In genomic region chr12:75856096-75856868, GRCm38 (mm10) we compare ENCODE assay signal across 17 mouse cellular contexts. TPM values are rescaled to one million over a fixed set of nuclear protein-coding genes. Genes with fewer than 3 reads are reported as not detected.
DNase-seq lines count a peak whose midpoint lies in the region; ATAC-seq and TF ChIP-seq lines count a peak whose summit lies in the region.
"Had no signal": no experiment of that assay in that cellular context is flagged by ENCODE, and none has a peak within 500 bp of the region (broad histone marks: within the 10 kb centered on the region; RNA-seq: fewer than 3 reads in every experiment).

No protein-coding gene starts in this region.

- no peak for DNase-seq in testis, postnatal 10 days (ENCODE audit: low spot score)
- no peak for DNase-seq in cerebellum, postnatal 4 days (ENCODE audit: low spot score in 2 of 2)
- no peak for DNase-seq in cerebellum, adult 11 months
- DNase-seq: adrenal gland, postnatal 36 days; cerebellum, postnatal 10 days; heart, postnatal 14 days; thymus, adult 18-20 months had no signal

- no peak for TF ChIP-seq CTCF in testis, adult 2 months (IDR thresholded peaks at IDR 0.05; ENCODE audit: control insufficient read depth, insufficient read depth, insufficient replicate concordance, low read depth, low read length)

- H3K27me3 ChIP-seq in heart, embryonic 13.5 days (replicated peaks), result no peaks in the 10 kb centered on the region
- H3K27me3 ChIP-seq in heart, embryonic 11.5 days (ENCODE audit: control insufficient read depth, insufficient read depth, low read length), result no peaks in the 10 kb centered on the region
- H3K27me3 ChIP-seq in testis, adult 2 months (ENCODE audit: control insufficient read depth, insufficient read depth, low read length), result no peaks in the 10 kb centered on the region
- H3K27me3 ChIP-seq in intestine, embryonic 15.5 days (replicated peaks), result no peaks in the 10 kb centered on the region
- no peaks in the 10 kb centered on the region for H3K27me3 ChIP-seq in stomach, embryonic 16.5 days (ENCODE audit: control insufficient read depth, insufficient read depth, low read length)
- H3K27me3 ChIP-seq: limb, embryonic 13.5 days had no signal

- 0 out of 2 replicates have a peak overlapping the region, but pooled peaks have one; percentile 20 for H3K27ac ChIP-seq in heart, embryonic 13.5 days (replicated peaks)
- H3K27ac ChIP-seq in heart, embryonic 11.5 days (ENCODE audit: low read depth, low read length), result no peak overlapping the region
- peak overlapping the region; percentile 58 for H3K27ac ChIP-seq in testis, adult 2 months (ENCODE audit: control insufficient read depth, insufficient read depth, low read depth, low read length)
- 0 out of 2 replicates have a peak overlapping the region, but pooled peaks have one; percentile 27 for H3K27ac ChIP-seq in intestine, embryonic 15.5 days
- no peak overlapping the region for H3K27ac ChIP-seq in stomach, embryonic 16.5 days (ENCODE audit: low read length)
- H3K27ac ChIP-seq: embryonic facial prominence, embryonic 10.5 days; hindbrain, postnatal 0 days; limb, embryonic 13.5 days had no signal

- H3K4me2 ChIP-seq in heart, embryonic 13.5 days, result no peak overlapping the region
- no peak overlapping the region for H3K4me2 ChIP-seq in heart, embryonic 11.5 days
- no peak overlapping the region for H3K4me2 ChIP-seq in intestine, embryonic 15.5 days (replicated peaks)
- H3K4me2 ChIP-seq in stomach, embryonic 16.5 days (ENCODE audit: low read depth, low read length), result no peak overlapping the region
- H3K4me2 ChIP-seq: limb, embryonic 13.5 days; midbrain, embryonic 11.5 days had no signal

- no peaks in the 10 kb centered on the region for H3K36me3 ChIP-seq in heart, embryonic 13.5 days
- H3K36me3 ChIP-seq in heart, embryonic 11.5 days (ENCODE audit: control insufficient read depth, insufficient read depth, low read length), result no peaks in the 10 kb centered on the region
- H3K36me3 ChIP-seq in testis, adult 2 months (ENCODE audit: control insufficient read depth, insufficient read depth, low read length), result no peaks in the 10 kb centered on the region
- H3K36me3 ChIP-seq in intestine, embryonic 15.5 days, result no peaks in the 10 kb centered on the region
- H3K36me3 ChIP-seq in stomach, embryonic 16.5 days (ENCODE audit: control insufficient read depth, insufficient read depth, low read length), result no peaks in the 10 kb centered on the region
- H3K36me3 ChIP-seq: limb, embryonic 13.5 days had no signal

- no peak for TF ChIP-seq POLR2A in testis, adult 2 months (IDR thresholded peaks at IDR 0.05; ENCODE audit: control insufficient read depth, low read depth, low read length)

- peaks cover 60% of the 10 kb centered on the region for H3K4me1 ChIP-seq in heart, embryonic 13.5 days
- peaks cover 42% of the 10 kb centered on the region for H3K4me1 ChIP-seq in heart, embryonic 11.5 days (ENCODE audit: control insufficient read depth, insufficient read depth, low read length)
- peaks cover 3% of the 10 kb centered on the region for H3K4me1 ChIP-seq in testis, adult 2 months (ENCODE audit: control insufficient read depth, insufficient read depth, low read length)
- peaks cover 20% of the 10 kb centered on the region for H3K4me1 ChIP-seq in intestine, embryonic 15.5 days (replicated peaks)
- peaks cover 30% of the 10 kb centered on the region for H3K4me1 ChIP-seq in stomach, embryonic 16.5 days (ENCODE audit: control insufficient read depth, insufficient read depth, low read length)

- no peak for ATAC-seq in heart, embryonic 13.5 days (ENCODE audit: extremely low read depth, insufficient number of reproducible peaks, low FRiP score, low TSS enrichment)
- no peak for ATAC-seq in heart, embryonic 11.5 days (replicated peaks; ENCODE audit: insufficient number of reproducible peaks, low FRiP score, low TSS enrichment)
- peak; percentile 62 for ATAC-seq in intestine, embryonic 15.5 days
- 0 out of 2 replicates have a peak, but pooled peaks have one; percentile 34 for ATAC-seq in stomach, embryonic 16.5 days (ENCODE audit: insufficient read depth, low FRiP score)
- ATAC-seq: hindbrain, postnatal 0 days had no signal

- H3K9me3 ChIP-seq in heart, embryonic 13.5 days, result no peaks in the 10 kb centered on the region
- no peaks in the 10 kb centered on the region for H3K9me3 ChIP-seq in heart, embryonic 11.5 days (replicated peaks; ENCODE audit: control insufficient read depth, low read length)
- H3K9me3 ChIP-seq in intestine, embryonic 15.5 days, result no peaks in the 10 kb centered on the region
- H3K9me3 ChIP-seq in stomach, embryonic 16.5 days (replicated peaks; ENCODE audit: control insufficient read depth, low read length), result no peaks in the 10 kb centered on the region
- H3K9me3 ChIP-seq: embryonic facial prominence, embryonic 10.5 days; limb, embryonic 13.5 days had no signal

- 54% methylated on average over 14 of the region's 14 CpGs for WGBS in heart, embryonic 13.5 days
- 50% methylated on average over 14 of the region's 14 CpGs for WGBS in heart, embryonic 11.5 days (ENCODE audit: insufficient replicate concordance)
- 62% methylated on average over 14 of the region's 14 CpGs for WGBS in intestine, embryonic 15.5 days
- WGBS in stomach, embryonic 16.5 days, result 59% methylated on average over 14 of the region's 14 CpGs

- H3K4me3 ChIP-seq in heart, embryonic 13.5 days, result no peak overlapping the region
- no peak overlapping the region for H3K4me3 ChIP-seq in heart, embryonic 11.5 days (ENCODE audit: low read depth, low read length)
- no peak overlapping the region for H3K4me3 ChIP-seq in testis, adult 2 months (ENCODE audit: control insufficient read depth, low read depth, low read length)
- no peak overlapping the region for H3K4me3 ChIP-seq in intestine, embryonic 15.5 days (replicated peaks)
- no peak overlapping the region for H3K4me3 ChIP-seq in stomach, embryonic 16.5 days (replicated peaks; ENCODE audit: low read length)
- H3K4me3 ChIP-seq: embryonic facial prominence, embryonic 10.5 days; erythroblast, embryonic 14.5 days; limb, embryonic 13.5 days had no signal

- no peak overlapping the region for H3K9ac ChIP-seq in heart, embryonic 13.5 days
- H3K9ac ChIP-seq in heart, embryonic 11.5 days (ENCODE audit: low read depth, low read length), result no peak overlapping the region
- no peak overlapping the region for H3K9ac ChIP-seq in intestine, embryonic 15.5 days
- no peak overlapping the region for H3K9ac ChIP-seq in stomach, embryonic 16.5 days (ENCODE audit: low read length)
- H3K9ac ChIP-seq: limb, embryonic 13.5 days had no signal

RNA-seq across cellular contexts. Expression of gene Syne2, which starts 38.3 kb away (rescaled TPM):
- 45.3 and 49.6 TPM in 2 replicates for polyA plus RNA-seq in heart, embryonic 13.5 days (2015; fragmentation: Nextera tagmentation; extraction: Ambion mirVana)
- polyA plus RNA-seq in heart, embryonic 11.5 days (2014; fragmentation: Nextera tagmentation; extraction: Ambion mirVana), result 45.2 and 64.1 TPM in 2 replicates
- polyA plus RNA-seq in testis, adult 2 months (2012; rRNA removed), result 35.5 and 37.1 TPM in 2 replicates
- 35.7 and 37.6 TPM in 2 replicates for polyA plus RNA-seq in intestine, embryonic 15.5 days (2015; fragmentation: Nextera tagmentation; extraction: Ambion mirVana)
- polyA plus RNA-seq in stomach, embryonic 16.5 days (2015; fragmentation: Nextera tagmentation; extraction: Ambion mirVana), result 37.1 and 42.1 TPM in 2 replicates
- polyA plus RNA-seq: erythroblast, embryonic 14.5 days had no signal

Comparison
In these comparisons a context has a peak if more than half of its experiments do, and no peak if none do; other contexts are left out.
1. H3K27ac ChIP-seq: peak in heart, embryonic 13.5 days (single experiment), testis, adult 2 months (single experiment) and intestine, embryonic 15.5 days (single experiment); none in heart, embryonic 11.5 days (single experiment) and stomach, embryonic 16.5 days (single experiment).
2. ATAC-seq: peak in intestine, embryonic 15.5 days (single experiment) and stomach, embryonic 16.5 days (single experiment); none in heart, embryonic 13.5 days (single experiment) and heart, embryonic 11.5 days (single experiment).